In genomic region chr12:118300754-118301071, GRCm38 (mm10) we compare ENCODE assay signal across 8 mouse cellular contexts. TPM values are rescaled to one million over a fixed set of nuclear protein-coding genes. Genes with fewer than 3 reads are reported as not detected.
DNase-seq lines count a peak whose midpoint lies in the region; ATAC-seq lines count a peak whose summit lies in the region.

No protein-coding gene starts in this region.

- peak overlapping the region; percentile 60 for H3K4me2 ChIP-seq in kidney, embryonic 14.5 days (replicated peaks; ENCODE audit: low read depth, low read length)
- peak overlapping the region; percentile 57 for H3K4me2 ChIP-seq in hindbrain, embryonic 13.5 days
- H3K4me2 ChIP-seq in midbrain, embryonic 12.5 days (replicated peaks): peak overlapping the region; percentile 59

- DNase-seq in kidney, postnatal 25 days: no peak
- no peak for DNase-seq in urinary bladder, postnatal 25 days (ENCODE audit: low spot score)
- DNase-seq in cerebellum, adult 9-11 months: no peak

- H3K36me3 ChIP-seq in kidney, embryonic 14.5 days (ENCODE audit: control insufficient read depth, insufficient read depth, low read length): no peaks in the 10 kb centered on the region
- H3K36me3 ChIP-seq in hindbrain, embryonic 13.5 days: no peaks in the 10 kb centered on the region
- peaks cover 8% of the 10 kb centered on the region; the same call in 1 of the 2 replicates for H3K36me3 ChIP-seq in midbrain, embryonic 12.5 days

- no peak for ATAC-seq in kidney, embryonic 14.5 days (ENCODE audit: low FRiP score, low TSS enrichment)
- no peak for ATAC-seq in hindbrain, embryonic 13.5 days (ENCODE audit: low FRiP score)
- ATAC-seq in midbrain, embryonic 12.5 days (ENCODE audit: low FRiP score, low read depth): no peak
- no peak for ATAC-seq in megakaryocyte progenitor cell, adult 5-6 weeks (replicated peaks; ENCODE audit: poor library complexity)

- peak overlapping the region; percentile 90 for H3K4me3 ChIP-seq in kidney, embryonic 14.5 days (ENCODE audit: low read length)
- peak overlapping the region; percentile 52 for H3K4me3 ChIP-seq in brown adipose tissue, adult 24 weeks (ENCODE audit: insufficient read depth, low read depth, low read length)
- H3K4me3 ChIP-seq in hindbrain, embryonic 13.5 days: peak overlapping the region; percentile 73
- peak overlapping the region; percentile 76 for H3K4me3 ChIP-seq in midbrain, embryonic 12.5 days

- WGBS in kidney, embryonic 14.5 days: under 1% methylated on average over 13 of the region's 13 CpGs
- WGBS in hindbrain, embryonic 13.5 days: under 1% methylated on average over 13 of the region's 13 CpGs
- 0% methylated on average over 13 of the region's 13 CpGs for WGBS in midbrain, embryonic 12.5 days

- peak overlapping the region; percentile 84 for H3K9ac ChIP-seq in kidney, embryonic 14.5 days (ENCODE audit: low read depth, low read length)
- peak overlapping the region; percentile 78 for H3K9ac ChIP-seq in hindbrain, embryonic 13.5 days
- peak overlapping the region; percentile 70 for H3K9ac ChIP-seq in midbrain, embryonic 12.5 days (replicated peaks)

- H3K4me1 ChIP-seq in kidney, embryonic 14.5 days (ENCODE audit: control insufficient read depth, insufficient read depth, low read length): peaks cover 14% of the 10 kb centered on the region; the same call in 1 of the 2 replicates
- no peaks in the 10 kb centered on the region for H3K4me1 ChIP-seq in brown adipose tissue, adult 24 weeks (ENCODE audit: control insufficient read depth, insufficient read depth, insufficient read length, low read length)
- H3K4me1 ChIP-seq in hindbrain, embryonic 13.5 days (replicated peaks): peaks cover 39% of the 10 kb centered on the region
- peaks cover 26% of the 10 kb centered on the region for H3K4me1 ChIP-seq in midbrain, embryonic 12.5 days

- H3K27ac ChIP-seq in kidney, embryonic 14.5 days (ENCODE audit: low read depth, low read length): peak overlapping the region; percentile 90
- H3K27ac ChIP-seq in brown adipose tissue, adult 24 weeks (replicated peaks; ENCODE audit: low read depth, low read length): no peak overlapping the region
- H3K27ac ChIP-seq in hindbrain, embryonic 13.5 days: peak overlapping the region; percentile 98
- H3K27ac ChIP-seq in midbrain, embryonic 12.5 days (replicated peaks): peak overlapping the region; percentile 97

- no peaks in the 10 kb centered on the region for H3K9me3 ChIP-seq in kidney, embryonic 14.5 days (ENCODE audit: control insufficient read depth, low read length)
- H3K9me3 ChIP-seq in hindbrain, embryonic 13.5 days: no peaks in the 10 kb centered on the region
- H3K9me3 ChIP-seq in midbrain, embryonic 12.5 days: no peaks in the 10 kb centered on the region

- no peaks in the 10 kb centered on the region for H3K27me3 ChIP-seq in kidney, embryonic 14.5 days (ENCODE audit: control insufficient read depth, insufficient read depth, low read length)
- no peaks in the 10 kb centered on the region for H3K27me3 ChIP-seq in hindbrain, embryonic 13.5 days
- no peaks in the 10 kb centered on the region for H3K27me3 ChIP-seq in midbrain, embryonic 12.5 days

RNA-seq across cellular contexts. Expression of gene Sp4, which starts 0.5 kb away (rescaled TPM):
- 6.9 and 12.5 TPM in 2 replicates for polyA plus RNA-seq in kidney, embryonic 14.5 days (2014; fragmentation: Nextera tagmentation; extraction: Ambion mirVana)
- 2.1 and 2.3 TPM in 2 replicates for polyA plus RNA-seq in brown adipose tissue, adult 24 weeks (2012; ENCODE audit: insufficient read depth, insufficient read length, missing spikeins)
- polyA plus RNA-seq in hindbrain, embryonic 13.5 days (2015; fragmentation: Nextera tagmentation; extraction: Ambion mirVana): 20.9 and 22.1 TPM in 2 replicates
- 21.4 and 23.9 TPM in 2 replicates for polyA plus RNA-seq in midbrain, embryonic 12.5 days (2016; fragmentation: Nextera tagmentation; extraction: Ambion mirVana)
- total RNA-seq in megakaryocyte progenitor cell, adult 5-6 weeks (2015): 11.1 and 13.5 TPM in 2 replicates
- 10.1 and 13.3 TPM in 2 replicates for total RNA-seq in megakaryocyte progenitor cell, adult 5-6 weeks (2017)
